Mouse (Mus musculus): Measurements from ENCODE around the gene Prl8a1.

The Prl8a1 gene

GRCm38 (mm10) chr13:27582071-27582470, at the start of gene Prl8a1:
Gene Prl8a1 (minus strand): TSS chr13:27582171.
- DNase-seq = no peak

GRCm38 (mm10) chr13:27610482-27610881, 28.5 kb upstream of the Prl8a1 start, which contains the start of gene Prl7b1:
Gene Prl7b1 (minus strand): TSS chr13:27610582.
- DNase-seq = no peak

GRCm38 (mm10) chr13:27564506-27564905, 17.5 kb downstream of the Prl8a1 start, which contains the start of gene Prl8a9:
Gene Prl8a9 (minus strand): TSS chr13:27564606.
- no peak for DNase-seq

GRCm38 (mm10) chr13:27553336-27553735, 28.6 kb downstream of the Prl8a1 start:
- DNase-seq = no peak
